Mouse (Mus musculus) heart, postnatal 0 days (tissue): ENCODE data around the gene D630039A03Rik. TPM values are rescaled to one million over a fixed set of nuclear protein-coding genes. Genes with fewer than 3 reads are reported as not detected.

Experiments used
- ATAC-seq: fragments of 200-750 bp; cut with Nextera tagmentation; 2 replicates; pipeline ENCODE4 v1.8.0; 2017; ENCODE audit warnings: low read depth, moderate number of reproducible peaks, moderate library complexity; ENCODE audit not compliant: insufficient read depth
- DNase-seq: peaks from one replicate; pipeline ENCODE4 v3.0.0-alpha.2; 2016; ENCODE audit warnings: low spot score
- H3K27ac ChIP-seq: fragments of 300-500 bp; sonication (generic); 2 replicates; pipeline ENCODE4 v1.5.1; 2014; ENCODE audit warnings: low read depth, mild to moderate bottlenecking
- H3K27me3 ChIP-seq: fragments of 300-500 bp; sonication (generic); 2 replicates; pipeline ENCODE4 v1.6.1; 2014; ENCODE audit warnings: low read length, mixed read lengths; ENCODE audit not compliant: control insufficient read depth, insufficient read depth
- H3K36me3 ChIP-seq: fragments of 300-500 bp; sonication (generic); replicated peaks from 2 replicates; pipeline ENCODE4 v1.6.1; 2014; ENCODE audit warnings: low read length, mixed read lengths; ENCODE audit not compliant: control insufficient read depth, insufficient read depth
- H3K4me1 ChIP-seq: fragments of 300-500 bp; sonication (generic); 2 replicates; pipeline ENCODE4 v1.6.1; 2014; ENCODE audit warnings: antibody characterized with exemption; ENCODE audit not compliant: control insufficient read depth, insufficient read depth
- H3K4me2 ChIP-seq: fragments of 300-500 bp; sonication (generic); 2 replicates; pipeline ENCODE4 v1.6.1; 2014; ENCODE audit warnings: low read depth, mild to moderate bottlenecking, low read length, moderate library complexity
- H3K4me3 ChIP-seq: fragments of 300-500 bp; sonication (generic); 2 replicates; pipeline ENCODE4 v1.5.1; 2014; ENCODE audit warnings: low read depth, low read length
- H3K9ac ChIP-seq: fragments of 300-500 bp; sonication (generic); replicated peaks from 2 replicates; pipeline ENCODE4 v1.6.1; 2014; ENCODE audit warnings: low read depth, low read length, mixed read lengths
- H3K9me3 ChIP-seq: fragments of 300-500 bp; sonication (generic); replicated peaks from 2 replicates; pipeline ENCODE4 v1.6.1; 2016; ENCODE audit warnings: low read length; ENCODE audit not compliant: control insufficient read depth
- CTCF ChIP-seq: IDR thresholded peaks from 2 replicates; pipeline ENCODE4 v1.5.1; 2016; ENCODE audit warnings: antibody characterized with exemption, control low read depth, low read depth
- EP300 ChIP-seq: IDR thresholded peaks from 2 replicates; pipeline ENCODE4 v1.6.1; 2016; ENCODE audit warnings: antibody characterized with exemption, low read depth
- WGBS: fragments of 180-500 bp; shearing (Covaris S2); extraction: QIAGEN DNeasy Blood & Tissue Kit; methylation state at CpG from one replicate; pipeline ENCODE4 v1.1.7; 2014; 5-methylcytosine and 5-hydroxymethylcytosine counted together
- polyA plus RNA-seq: library from polyadenylated mRNA; unstranded; fragments of >200 nt; fragmentation: Nextera tagmentation; extraction: Ambion mirVana; gene quantifications from 2 replicates; pipeline ENCODE4 v1.2.1, GENCODE M21; 2015
- total RNA-seq: library from RNA; depleted of rRNA; stranded (reverse); fragments of >200 nt; gene quantifications from 2 replicates; pipeline ENCODE4 v1.2.3, GENCODE M21; 2014; ENCODE audit warnings: low replicate concordance

Gene D630039A03Rik
- total and polyA plus RNA-seq, 2 experiments from 2014 or later: 0.08 TPM; not detected in 1

- H3K4me2 ChIP-seq: no peak overlapping the region
- no peak overlapping the region for H3K27ac ChIP-seq
- H3K27me3 ChIP-seq: no peaks in the 10 kb centered on the region
- 94% methylated on average over 7 of the region's 7 CpGs for WGBS
- ATAC-seq (no peak), DNase-seq (no peak)
- no peaks in the 10 kb centered on the region for H3K9me3 ChIP-seq
- H3K36me3 ChIP-seq: peaks cover 30% of the 10 kb centered on the region
- H3K4me3 ChIP-seq: no peak overlapping the region
- H3K4me1 ChIP-seq: peaks cover 18% of the 10 kb centered on the region
- TF ChIP-seq EP300 (no peak), CTCF (no peak)
- H3K9ac ChIP-seq: no peak overlapping the region
These were observed 37.7 kb upstream of the D630039A03Rik start for GRCm38 (mm10) chr4:57953796-57954195.

DNA sequence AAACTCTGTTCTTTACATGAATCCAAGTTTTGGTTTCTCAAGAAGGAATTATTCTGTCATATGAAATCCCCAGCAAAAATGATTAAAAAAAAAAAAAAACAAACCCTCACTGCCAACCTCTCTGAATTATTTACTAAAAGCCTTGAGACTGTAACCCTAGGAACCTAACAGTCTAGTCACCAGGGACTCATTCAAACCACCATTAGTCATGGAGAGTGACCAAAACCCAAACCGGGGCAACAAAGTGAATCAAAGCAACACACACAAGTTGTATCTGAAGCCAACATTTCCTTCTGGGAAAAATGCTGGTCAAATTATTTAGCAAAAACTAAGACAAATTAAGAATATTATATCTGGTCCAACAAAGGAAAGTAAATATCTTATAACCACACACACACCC is 36.8 kb upstream of the D630039A03Rik start:
- 95% methylated on average over 1 of the region's 1 CpGs for WGBS
- ATAC-seq (no peak), DNase-seq (no peak)
- no peaks in the 10 kb centered on the region for H3K27me3 ChIP-seq
- H3K27ac ChIP-seq: no peak overlapping the region
- no peak overlapping the region for H3K9ac ChIP-seq
- no peak overlapping the region for H3K4me3 ChIP-seq
- H3K4me1 ChIP-seq: peaks cover 18% of the 10 kb centered on the region
- H3K9me3 ChIP-seq: no peaks in the 10 kb centered on the region
- H3K4me2 ChIP-seq: no peak overlapping the region
- H3K36me3 ChIP-seq: peaks cover 39% of the 10 kb centered on the region
- no peak for TF ChIP-seq CTCF
- no peak for TF ChIP-seq EP300

- ATAC-seq: no peak
- Histone ChIP-seq H3K4me3 (no peak overlapping the region), H3K4me2 (no peak overlapping the region), H3K9ac (no peak overlapping the region), H3K36me3 (peaks cover 43% of the 10 kb centered on the region), H3K4me1 (peaks cover 17% of the 10 kb centered on the region), H3K9me3 (no peaks in the 10 kb centered on the region), H3K27ac (no peak overlapping the region), H3K27me3 (no peaks in the 10 kb centered on the region)
- no peak for DNase-seq
- 90% methylated on average over 3 of the region's 3 CpGs for WGBS
- TF ChIP-seq EP300: no peak
- TF ChIP-seq CTCF: no peak
These were observed 36.3 kb upstream of the D630039A03Rik start for GRCm38 (mm10) chr4:57952416-57952815.

GRCm38 (mm10) chr4:57949866-57950265 is 33.8 kb upstream of the D630039A03Rik start:
- ATAC-seq: no peak
- Histone ChIP-seq H3K27ac (no peak overlapping the region), H3K4me2 (no peak overlapping the region), H3K36me3 (peaks cover 65% of the 10 kb centered on the region), H3K9ac (no peak overlapping the region), H3K27me3 (no peaks in the 10 kb centered on the region), H3K9me3 (no peaks in the 10 kb centered on the region), H3K4me1 (peaks cover 6% of the 10 kb centered on the region), H3K4me3 (no peak overlapping the region)
- DNase-seq: no peak
- TF ChIP-seq EP300 (no peak), CTCF (no peak)
- WGBS: 93% methylated on average over 6 of the region's 6 CpGs

DNA sequence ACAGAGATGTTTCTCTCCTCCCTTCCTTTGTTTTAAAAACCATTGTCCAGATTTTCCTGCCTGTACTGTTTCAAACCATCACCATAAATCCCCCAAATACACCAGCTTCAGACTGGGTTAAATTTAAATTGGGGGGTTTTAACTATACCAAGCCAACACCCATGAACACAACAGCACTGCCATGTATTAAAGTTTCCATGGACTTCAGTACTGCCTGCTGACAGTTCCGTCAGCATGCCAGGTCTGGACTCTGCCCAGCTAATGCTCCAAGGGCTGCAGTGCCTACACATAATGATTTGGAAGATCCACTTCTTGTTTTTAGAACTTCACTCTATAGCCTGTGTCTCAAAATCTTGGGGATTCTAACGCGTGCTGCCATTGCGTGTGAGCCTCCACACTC is 31.4 kb upstream of the D630039A03Rik start:
- no peak for TF ChIP-seq CTCF
- no peak for TF ChIP-seq EP300
- H3K4me3 ChIP-seq: no peak overlapping the region
- H3K9me3 ChIP-seq: no peaks in the 10 kb centered on the region
- no peak overlapping the region for H3K9ac ChIP-seq
- peaks cover 81% of the 10 kb centered on the region for H3K36me3 ChIP-seq
- WGBS: 87% methylated on average over 4 of the region's 4 CpGs
- DNase-seq: no peak
- H3K4me2 ChIP-seq: no peak overlapping the region
- H3K27me3 ChIP-seq: no peaks in the 10 kb centered on the region
- no peaks in the 10 kb centered on the region for H3K4me1 ChIP-seq
- H3K27ac ChIP-seq: no peak overlapping the region
- no peak for ATAC-seq

GRCm38 (mm10) chr4:57947036-57947435 is 30.9 kb upstream of the D630039A03Rik start:
- Histone ChIP-seq H3K4me2 (no peak overlapping the region), H3K27me3 (no peaks in the 10 kb centered on the region), H3K27ac (no peak overlapping the region), H3K4me3 (no peak overlapping the region), H3K9me3 (no peaks in the 10 kb centered on the region), H3K36me3 (peaks cover 81% of the 10 kb centered on the region), H3K9ac (no peak overlapping the region), H3K4me1 (no peaks in the 10 kb centered on the region)
- WGBS: 78% methylated on average over 10 of the region's 10 CpGs
- TF ChIP-seq CTCF: no peak
- TF ChIP-seq EP300: no peak
- ATAC-seq (no peak), DNase-seq (no peak)
